Mouse (Mus musculus): Measurements from ENCODE around the gene Ttc21b. TPM values are rescaled to one million over a fixed set of nuclear protein-coding genes. Genes with fewer than 3 reads are reported as not detected.

Gene Ttc21b
- polyA plus RNA-seq, 1 experiment from 2014 or later: 11.1 TPM

Other genes starting within 250 kb of the Ttc21b start
- 11.6 and 13.4 TPM in 2 replicates for gene Galnt3, start 131.6 kb downstream of the Ttc21b start, polyA plus RNA-seq (2015; fragmentation: Nextera tagmentation; extraction: Ambion mirVana)
- 0.24 and 0.25 TPM in 2 replicates for gene Scn1a, start 184.2 kb upstream of the Ttc21b start, polyA plus RNA-seq (2015; fragmentation: Nextera tagmentation; extraction: Ambion mirVana)